Comparison of ENCODE assay signal across 8 mouse cellular contexts in the genomic region with DNA sequence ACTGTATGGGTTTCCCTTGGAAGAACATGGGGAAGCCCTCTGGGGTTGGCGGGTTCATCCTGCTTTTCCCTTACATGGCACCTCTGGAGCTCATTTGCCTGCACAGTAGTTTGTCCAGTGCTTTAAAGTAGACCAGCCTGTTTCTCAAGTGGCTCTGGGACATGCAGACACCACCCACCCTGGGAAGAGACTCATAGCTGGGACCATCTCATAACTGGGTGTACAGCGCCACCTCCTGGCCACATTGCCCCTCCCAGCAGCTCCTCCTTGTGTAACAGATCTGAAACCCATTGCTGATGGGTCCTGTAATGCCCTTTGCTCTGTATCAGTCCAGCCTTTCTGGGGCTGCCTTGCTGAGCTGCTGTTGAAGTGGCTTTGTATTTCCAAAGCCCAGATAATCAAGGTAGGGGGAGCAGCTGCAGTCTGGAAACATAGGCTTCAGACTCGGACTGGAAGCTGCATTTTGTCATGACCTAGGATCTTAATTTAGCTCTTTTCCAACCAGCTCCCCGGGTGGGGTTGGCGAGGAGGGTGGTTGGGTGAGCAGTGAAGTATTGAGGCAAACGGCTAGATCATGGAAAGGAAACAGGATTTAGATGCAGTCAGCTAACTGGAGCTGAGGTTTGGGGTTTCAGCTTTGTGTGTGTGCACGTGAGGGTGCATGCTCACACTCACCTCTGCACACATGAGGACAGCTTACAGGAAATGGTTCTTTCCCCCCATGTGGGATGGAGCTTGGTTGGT. TPM values are rescaled to one million over a fixed set of nuclear protein-coding genes. Genes with fewer than 3 reads are reported as not detected.
A peak's percentile ranks its signal among the peaks of the same experiment; 100 is the strongest.
DNase-seq lines count a peak whose midpoint lies in the region; ATAC-seq lines count a peak whose summit lies in the region.

No protein-coding gene starts in this region.

- ATAC-seq in heart, embryonic 14.5 days (ENCODE audit: insufficient number of reproducible peaks, insufficient read depth, low FRiP score, low read depth) = peak; percentile 47
- peak; percentile 69 for ATAC-seq in liver, embryonic 12.5 days
- peak; percentile 71 for ATAC-seq in stomach, embryonic 14.5 days (ENCODE audit: insufficient number of reproducible peaks, insufficient read depth, low FRiP score, low read depth)

- 70% methylated on average over 7 of the region's 7 CpGs for WGBS in forebrain, embryonic 10.5 days
- WGBS in heart, embryonic 14.5 days = 30% methylated on average over 7 of the region's 7 CpGs
- 60% methylated on average over 7 of the region's 7 CpGs for WGBS in liver, embryonic 12.5 days (ENCODE audit: insufficient replicate concordance)
- 59% methylated on average over 7 of the region's 7 CpGs for WGBS in stomach, embryonic 14.5 days

- H3K4me2 ChIP-seq in heart, embryonic 14.5 days (ENCODE audit: low read length) = 0 out of 2 replicates have a peak overlapping the region, but pooled peaks have one; percentile 13
- H3K4me2 ChIP-seq in liver, embryonic 12.5 days = no peak overlapping the region
- H3K4me2 ChIP-seq in stomach, embryonic 14.5 days (replicated peaks; ENCODE audit: low read depth, low read length) = no peak overlapping the region

- no peaks in the 10 kb centered on the region for H3K9me3 ChIP-seq in forebrain, embryonic 10.5 days
- H3K9me3 ChIP-seq in heart, embryonic 14.5 days (ENCODE audit: control insufficient read depth, low read length) = no peaks in the 10 kb centered on the region
- H3K9me3 ChIP-seq in liver, embryonic 12.5 days (replicated peaks) = no peaks in the 10 kb centered on the region
- H3K9me3 ChIP-seq in stomach, embryonic 14.5 days (ENCODE audit: control insufficient read depth, low read depth, low read length) = no peaks in the 10 kb centered on the region

- peak overlapping the region; percentile 52; the same call in 1 of the 2 replicates for H3K9ac ChIP-seq in heart, embryonic 14.5 days (ENCODE audit: low read length)
- H3K9ac ChIP-seq in liver, embryonic 12.5 days = no peak overlapping the region
- no peak overlapping the region for H3K9ac ChIP-seq in stomach, embryonic 14.5 days (replicated peaks; ENCODE audit: low read depth, low read length)

- H3K36me3 ChIP-seq in forebrain, embryonic 10.5 days (replicated peaks) = peaks cover 59% of the 10 kb centered on the region
- H3K36me3 ChIP-seq in heart, embryonic 14.5 days (ENCODE audit: control insufficient read depth, insufficient read depth, low read length) = peaks cover 49% of the 10 kb centered on the region
- H3K36me3 ChIP-seq in liver, embryonic 12.5 days = peaks cover 47% of the 10 kb centered on the region
- H3K36me3 ChIP-seq in stomach, embryonic 14.5 days (ENCODE audit: control insufficient read depth, insufficient read depth, low read length) = peaks cover 47% of the 10 kb centered on the region

- H3K27me3 ChIP-seq in forebrain, embryonic 10.5 days (ENCODE audit: poor library complexity, severe bottlenecking) = no peaks in the 10 kb centered on the region
- no peaks in the 10 kb centered on the region for H3K27me3 ChIP-seq in heart, embryonic 14.5 days (ENCODE audit: control insufficient read depth, insufficient read depth, low read length)
- no peaks in the 10 kb centered on the region for H3K27me3 ChIP-seq in liver, embryonic 12.5 days (replicated peaks)
- H3K27me3 ChIP-seq in stomach, embryonic 14.5 days (ENCODE audit: control insufficient read depth, insufficient read depth, low read length) = no peaks in the 10 kb centered on the region

- peaks cover 52% of the 10 kb centered on the region for H3K4me1 ChIP-seq in forebrain, embryonic 10.5 days
- H3K4me1 ChIP-seq in heart, embryonic 14.5 days (ENCODE audit: control insufficient read depth in 2 of 2, insufficient read depth in 2 of 2, low read length in 2 of 2) = peaks cover 45 to 58% of the 10 kb centered on the region in 2 experiments
- H3K4me1 ChIP-seq in liver, embryonic 12.5 days = peaks cover 53% of the 10 kb centered on the region
- peaks cover 37% of the 10 kb centered on the region for H3K4me1 ChIP-seq in stomach, embryonic 14.5 days (ENCODE audit: control insufficient read depth, insufficient read depth, low read length)

- DNase-seq in CD4-positive, CD25-positive, alpha-beta regulatory T cell, adult 2 months (ENCODE audit: low read depth, low spot score) = peak; percentile 92
- peak; percentile 44 for DNase-seq in c-Kit-negative CD71-positive TER-119-positive erythroid progenitor cells, embryonic 14.5 days (ENCODE audit: low read depth, low spot score)
- DNase-seq in forebrain, embryonic 10.5 days (ENCODE audit: extremely low spot score, low spot score) = peak; percentile 87
- DNase-seq in kidney, postnatal 10 days = peak; percentile 92
- DNase-seq in natural killer cell, adult 2 months (ENCODE audit: low spot score in 2 of 2) = peak; percentile 76 to 84

- no peak overlapping the region; the same call in 1 of the 2 replicates for H3K4me3 ChIP-seq in forebrain, embryonic 10.5 days
- H3K4me3 ChIP-seq in heart, embryonic 14.5 days (ENCODE audit: control insufficient read depth in 1 of 2, insufficient read depth in 1 of 2, low read depth in 1 of 2, low read length in 2 of 2) = no peak overlapping the region
- no peak overlapping the region for H3K4me3 ChIP-seq in liver, embryonic 12.5 days
- no peak overlapping the region for H3K4me3 ChIP-seq in stomach, embryonic 14.5 days (ENCODE audit: low read depth, low read length)

- H3K27ac ChIP-seq in forebrain, embryonic 10.5 days = no peak overlapping the region
- H3K27ac ChIP-seq in heart, embryonic 14.5 days (replicated peaks in 1 of 2; ENCODE audit: control insufficient read depth in 1 of 2, insufficient read depth in 1 of 2, low read depth in 2 of 2, low read length in 2 of 2) = peak overlapping the region; percentile 36 to 84
- no peak overlapping the region for H3K27ac ChIP-seq in liver, embryonic 12.5 days
- no peak overlapping the region for H3K27ac ChIP-seq in stomach, embryonic 14.5 days (ENCODE audit: low read length)

RNA-seq across cellular contexts. Expression of gene Avil, which starts 10.0 kb away (rescaled TPM):
- 0.06 and 0.10 TPM in 2 replicates for polyA plus RNA-seq in forebrain, embryonic 10.5 days (2016; fragmentation: Nextera tagmentation; extraction: Ambion mirVana)
- polyA plus RNA-seq in heart, embryonic 14.5 days (2014; fragmentation: Nextera tagmentation; extraction: Ambion mirVana) = 0.19 and 0.39 TPM in 2 replicates
- polyA plus RNA-seq in liver, embryonic 12.5 days (2016; fragmentation: Nextera tagmentation; extraction: Ambion mirVana) = 0.18 and 0.19 TPM in 2 replicates
- polyA plus RNA-seq in stomach, embryonic 14.5 days (2014; fragmentation: Nextera tagmentation; extraction: Ambion mirVana) = 0.29 and 0.58 TPM in 2 replicates

RNA-seq across cellular contexts. Expression of gene Ctdsp2, which starts 12.0 kb away (rescaled TPM):
- polyA plus RNA-seq in forebrain, embryonic 10.5 days (2016; fragmentation: Nextera tagmentation; extraction: Ambion mirVana) = 42.3 and 42.5 TPM in 2 replicates
- 60.4 and 64.4 TPM in 2 replicates for polyA plus RNA-seq in heart, embryonic 14.5 days (2014; fragmentation: Nextera tagmentation; extraction: Ambion mirVana)
- polyA plus RNA-seq in liver, embryonic 12.5 days (2016; fragmentation: Nextera tagmentation; extraction: Ambion mirVana) = 22.2 and 24.0 TPM in 2 replicates
- polyA plus RNA-seq in stomach, embryonic 14.5 days (2014; fragmentation: Nextera tagmentation; extraction: Ambion mirVana) = 103 and 107 TPM in 2 replicates

RNA-seq across cellular contexts. Expression of gene Tsfm, which starts 40.2 kb away (rescaled TPM):
- 110 and 117 TPM in 2 replicates for polyA plus RNA-seq in forebrain, embryonic 10.5 days (2016; fragmentation: Nextera tagmentation; extraction: Ambion mirVana)
- 84.6 and 85.0 TPM in 2 replicates for polyA plus RNA-seq in heart, embryonic 14.5 days (2014; fragmentation: Nextera tagmentation; extraction: Ambion mirVana)
- 72.3 and 75.5 TPM in 2 replicates for polyA plus RNA-seq in liver, embryonic 12.5 days (2016; fragmentation: Nextera tagmentation; extraction: Ambion mirVana)
- polyA plus RNA-seq in stomach, embryonic 14.5 days (2014; fragmentation: Nextera tagmentation; extraction: Ambion mirVana) = 78.6 and 83.7 TPM in 2 replicates

RNA-seq across cellular contexts. Expression of gene Mettl1, which starts 50.7 kb away (rescaled TPM):
- 62.1 and 65.2 TPM in 2 replicates for polyA plus RNA-seq in forebrain, embryonic 10.5 days (2016; fragmentation: Nextera tagmentation; extraction: Ambion mirVana)
- 36.3 and 37.1 TPM in 2 replicates for polyA plus RNA-seq in heart, embryonic 14.5 days (2014; fragmentation: Nextera tagmentation; extraction: Ambion mirVana)
- 33.6 and 35.6 TPM in 2 replicates for polyA plus RNA-seq in liver, embryonic 12.5 days (2016; fragmentation: Nextera tagmentation; extraction: Ambion mirVana)
- polyA plus RNA-seq in stomach, embryonic 14.5 days (2014; fragmentation: Nextera tagmentation; extraction: Ambion mirVana) = 65.5 and 70.6 TPM in 2 replicates

RNA-seq across cellular contexts. Expression of gene Eef1akmt3, which starts 50.8 kb away (rescaled TPM):
- polyA plus RNA-seq in forebrain, embryonic 10.5 days (2016; fragmentation: Nextera tagmentation; extraction: Ambion mirVana) = 0.18 and 0.21 TPM in 2 replicates
- polyA plus RNA-seq in heart, embryonic 14.5 days (2014; fragmentation: Nextera tagmentation; extraction: Ambion mirVana) = 0.16 and 0.30 TPM in 2 replicates
- polyA plus RNA-seq in liver, embryonic 12.5 days (2016; fragmentation: Nextera tagmentation; extraction: Ambion mirVana) = 0.13 and 0.29 TPM in 2 replicates
- polyA plus RNA-seq in stomach, embryonic 14.5 days (2014; fragmentation: Nextera tagmentation; extraction: Ambion mirVana) = 0.80 and 1.1 TPM in 2 replicates

Comparison
In these comparisons a context has a peak if more than half of its experiments do, and no peak if none do; other contexts are left out.
1. H3K27ac ChIP-seq: peak in heart, embryonic 14.5 days (2 of 2); none in forebrain, embryonic 10.5 days (single experiment), liver, embryonic 12.5 days (single experiment) and stomach, embryonic 14.5 days (single experiment).
2. Peak in every context shown above with its lines, with median percentiles within 50 percentile points of each other: DNase-seq and ATAC-seq.